ENCODE assay signal across 20 mouse cellular contexts in the genomic region with DNA sequence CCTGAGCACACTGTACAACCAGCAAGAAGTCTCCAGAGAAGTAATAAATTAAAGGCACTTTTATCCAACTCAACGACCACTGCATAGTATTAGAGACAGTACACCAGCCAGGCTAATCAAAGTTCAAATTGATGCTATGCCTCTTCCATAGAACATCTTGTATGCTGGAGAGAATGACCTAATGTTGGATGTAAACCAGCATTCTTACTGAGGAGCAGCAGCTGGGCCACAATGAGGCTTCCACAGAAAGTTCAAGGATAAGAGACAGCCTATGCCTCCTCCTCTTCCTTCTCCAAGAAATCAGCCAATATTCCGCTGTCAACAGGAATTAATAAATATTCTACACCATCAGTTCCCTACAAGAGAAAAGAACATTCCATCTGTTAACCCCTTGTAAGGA. TPM values are rescaled to one million over a fixed set of nuclear protein-coding genes. Genes with fewer than 3 reads are reported as not detected.
DNase-seq lines count a peak whose midpoint lies in the region; ATAC-seq and TF ChIP-seq lines count a peak whose summit lies in the region.
"Had no signal": no experiment of that assay in that cellular context is flagged by ENCODE, and none has a peak within 500 bp of the region (broad histone marks: within the 10 kb centered on the region; RNA-seq: fewer than 3 reads in every experiment).

No protein-coding gene starts in this region.

- H3K36me3 ChIP-seq in embryonic facial prominence, embryonic 14.5 days (ENCODE audit: control insufficient read depth, insufficient read depth, low read length): peaks cover 92% of the 10 kb centered on the region
- peaks cover 98% of the 10 kb centered on the region for H3K36me3 ChIP-seq in embryonic facial prominence, embryonic 10.5 days (replicated peaks)
- peaks cover 25% of the 10 kb centered on the region for H3K36me3 ChIP-seq in intestine, embryonic 15.5 days
- peaks cover 35% of the 10 kb centered on the region for H3K36me3 ChIP-seq in intestine, postnatal 0 days (ENCODE audit: control insufficient read depth, insufficient read depth)
- H3K36me3 ChIP-seq in intestine, embryonic 16.5 days (ENCODE audit: control insufficient read depth, insufficient read depth, low read length): peaks cover 2% of the 10 kb centered on the region; the same call in 1 of the 2 replicates

- no peaks in the 10 kb centered on the region for H3K4me1 ChIP-seq in embryonic facial prominence, embryonic 14.5 days (ENCODE audit: control insufficient read depth, insufficient read depth, low read length)
- H3K4me1 ChIP-seq in embryonic facial prominence, embryonic 10.5 days: no peaks in the 10 kb centered on the region
- H3K4me1 ChIP-seq in intestine, embryonic 15.5 days (replicated peaks): no peaks in the 10 kb centered on the region
- H3K4me1 ChIP-seq in intestine, postnatal 0 days (replicated peaks; ENCODE audit: control insufficient read depth, insufficient read depth, low read length): no peaks in the 10 kb centered on the region
- no peaks in the 10 kb centered on the region for H3K4me1 ChIP-seq in intestine, embryonic 16.5 days (ENCODE audit: control insufficient read depth, insufficient read depth, low read length)
- H3K4me1 ChIP-seq: embryonic facial prominence, embryonic 13.5 days; forebrain, embryonic 10.5 days; forebrain, embryonic 13.5 days; hindbrain, embryonic 12.5 days; hindbrain, embryonic 15.5 days had no signal

- WGBS in embryonic facial prominence, embryonic 14.5 days: 76% methylated on average over 2 of the region's 2 CpGs
- WGBS in embryonic facial prominence, embryonic 10.5 days: 93% methylated on average over 2 of the region's 2 CpGs
- WGBS in intestine, embryonic 15.5 days: 71% methylated on average over 2 of the region's 2 CpGs
- 73% methylated on average over 2 of the region's 2 CpGs for WGBS in intestine, postnatal 0 days
- WGBS in intestine, embryonic 16.5 days: 57% methylated on average over 2 of the region's 2 CpGs

- ATAC-seq in embryonic facial prominence, embryonic 14.5 days (ENCODE audit: low read depth): no peak
- peak; percentile 28; the same call in 1 of the 2 replicates for ATAC-seq in intestine, embryonic 15.5 days
- ATAC-seq in intestine, postnatal 0 days: no peak
- ATAC-seq in intestine, embryonic 16.5 days: 0 out of 2 replicates have a peak, but pooled peaks have one; percentile 13
- ATAC-seq: forebrain, embryonic 13.5 days; forebrain, embryonic 16.5 days; Patski had no signal

- no peak overlapping the region for H3K9ac ChIP-seq in embryonic facial prominence, embryonic 14.5 days (ENCODE audit: low read depth, low read length)
- H3K9ac ChIP-seq in intestine, embryonic 15.5 days: no peak overlapping the region
- H3K9ac ChIP-seq in intestine, postnatal 0 days (ENCODE audit: low read depth, low read length): no peak overlapping the region
- H3K9ac ChIP-seq in intestine, embryonic 16.5 days (ENCODE audit: low read depth, low read length): no peak overlapping the region
- H3K9ac ChIP-seq: embryonic facial prominence, embryonic 13.5 days; forebrain, embryonic 13.5 days; heart, embryonic 13.5 days; hindbrain, embryonic 12.5 days; hindbrain, embryonic 15.5 days had no signal

- peak; percentile 20 for DNase-seq in embryonic facial prominence, embryonic 14.5 days (ENCODE audit: low spot score)
- DNase-seq in embryonic facial prominence, embryonic 10.5 days (ENCODE audit: low spot score): no peak
- peak; percentile 32 for DNase-seq in kidney, postnatal 10 days
- no peak for DNase-seq in kidney, postnatal 25 days
- no peak for DNase-seq in neural tube, embryonic 10.5 days (ENCODE audit: extremely low spot score, low spot score)
- DNase-seq: adrenal gland, postnatal 14 days; cerebellum, adult 11 months; gastrocnemius, postnatal 10 days; gastrocnemius, postnatal 36 days had no signal

- TF ChIP-seq CTCF in intestine, postnatal 0 days (IDR thresholded peaks at IDR 0.05; ENCODE audit: low read depth): no peak

- H3K4me2 ChIP-seq in embryonic facial prominence, embryonic 14.5 days (ENCODE audit: low read depth, low read length): no peak overlapping the region
- H3K4me2 ChIP-seq in intestine, embryonic 15.5 days (replicated peaks): no peak overlapping the region
- no peak overlapping the region for H3K4me2 ChIP-seq in intestine, postnatal 0 days (replicated peaks; ENCODE audit: low read depth)
- H3K4me2 ChIP-seq in intestine, embryonic 16.5 days (ENCODE audit: low read depth, low read length): no peak overlapping the region
- H3K4me2 ChIP-seq: embryonic facial prominence, embryonic 13.5 days; forebrain, embryonic 13.5 days; heart, embryonic 13.5 days; hindbrain, embryonic 12.5 days; hindbrain, embryonic 15.5 days had no signal

- no peaks in the 10 kb centered on the region for H3K9me3 ChIP-seq in embryonic facial prominence, embryonic 14.5 days (ENCODE audit: control insufficient read depth, low read length)
- no peaks in the 10 kb centered on the region for H3K9me3 ChIP-seq in embryonic facial prominence, embryonic 10.5 days
- H3K9me3 ChIP-seq in intestine, embryonic 15.5 days: no peaks in the 10 kb centered on the region
- no peaks in the 10 kb centered on the region for H3K9me3 ChIP-seq in intestine, postnatal 0 days (ENCODE audit: control insufficient read depth)
- H3K9me3 ChIP-seq in intestine, embryonic 16.5 days (ENCODE audit: control insufficient read depth, low read length): no peaks in the 10 kb centered on the region
- H3K9me3 ChIP-seq: embryonic facial prominence, embryonic 13.5 days; forebrain, embryonic 10.5 days; forebrain, embryonic 13.5 days; heart, embryonic 13.5 days; hindbrain, embryonic 12.5 days; hindbrain, embryonic 15.5 days had no signal

- H3K4me3 ChIP-seq in embryonic facial prominence, embryonic 14.5 days (ENCODE audit: low read depth, low read length): no peak overlapping the region
- no peak overlapping the region for H3K4me3 ChIP-seq in embryonic facial prominence, embryonic 10.5 days
- H3K4me3 ChIP-seq in intestine, embryonic 15.5 days (replicated peaks): no peak overlapping the region
- H3K4me3 ChIP-seq in intestine, postnatal 0 days (ENCODE audit: low read depth, low read length): no peak overlapping the region
- H3K4me3 ChIP-seq in intestine, embryonic 16.5 days (ENCODE audit: low read length): no peak overlapping the region
- H3K4me3 ChIP-seq: embryonic facial prominence, embryonic 13.5 days; forebrain, embryonic 10.5 days; forebrain, embryonic 13.5 days; heart, embryonic 13.5 days; hindbrain, embryonic 12.5 days; hindbrain, embryonic 15.5 days had no signal

- no peak overlapping the region for H3K27ac ChIP-seq in embryonic facial prominence, embryonic 14.5 days (replicated peaks; ENCODE audit: low read depth, low read length)
- H3K27ac ChIP-seq in embryonic facial prominence, embryonic 10.5 days (replicated peaks): no peak overlapping the region
- H3K27ac ChIP-seq in intestine, embryonic 15.5 days: no peak overlapping the region
- H3K27ac ChIP-seq in intestine, postnatal 0 days (ENCODE audit: low read depth, low read length): no peak overlapping the region
- no peak overlapping the region for H3K27ac ChIP-seq in intestine, embryonic 16.5 days (ENCODE audit: low read length)
- H3K27ac ChIP-seq: embryonic facial prominence, embryonic 13.5 days; forebrain, embryonic 10.5 days; forebrain, embryonic 13.5 days; heart, embryonic 13.5 days; hindbrain, embryonic 12.5 days; hindbrain, embryonic 15.5 days had no signal

- no peaks in the 10 kb centered on the region for H3K27me3 ChIP-seq in embryonic facial prominence, embryonic 14.5 days (replicated peaks; ENCODE audit: control insufficient read depth, insufficient read depth, low read length)
- no peaks in the 10 kb centered on the region for H3K27me3 ChIP-seq in embryonic facial prominence, embryonic 10.5 days (replicated peaks; ENCODE audit: low read depth, poor library complexity, severe bottlenecking)
- no peaks in the 10 kb centered on the region for H3K27me3 ChIP-seq in intestine, embryonic 15.5 days (replicated peaks)
- no peaks in the 10 kb centered on the region for H3K27me3 ChIP-seq in intestine, postnatal 0 days (replicated peaks; ENCODE audit: control insufficient read depth, insufficient read depth, low read length)
- no peaks in the 10 kb centered on the region for H3K27me3 ChIP-seq in intestine, embryonic 16.5 days (replicated peaks; ENCODE audit: control insufficient read depth, insufficient read depth, low read length)
- H3K27me3 ChIP-seq: embryonic facial prominence, embryonic 13.5 days; forebrain, embryonic 13.5 days; heart, embryonic 13.5 days; hindbrain, embryonic 12.5 days; hindbrain, embryonic 15.5 days; Patski had no signal

RNA-seq across cellular contexts. Expression of a gene that starts 18.6 kb away (rescaled TPM):
- polyA plus RNA-seq in embryonic facial prominence, embryonic 14.5 days (2014; fragmentation: Nextera tagmentation; extraction: Ambion mirVana): 44.9 and 50.7 TPM in 2 replicates
- polyA plus RNA-seq in embryonic facial prominence, embryonic 10.5 days (2016; fragmentation: Nextera tagmentation; extraction: Ambion mirVana): 63.3 and 69.2 TPM in 2 replicates
- polyA plus RNA-seq in intestine, embryonic 15.5 days (2015; fragmentation: Nextera tagmentation; extraction: Ambion mirVana): 46.0 and 49.6 TPM in 2 replicates
- polyA plus RNA-seq in intestine, postnatal 0 days (2015; fragmentation: Nextera tagmentation; extraction: Ambion mirVana): 24.6 and 28.0 TPM in 2 replicates
- polyA plus RNA-seq in intestine, embryonic 16.5 days (2015; fragmentation: Nextera tagmentation; extraction: Ambion mirVana): 40.9 and 53.6 TPM in 2 replicates

RNA-seq across cellular contexts. Expression of a gene that starts 19.0 kb away (rescaled TPM):
- 36.1 and 37.3 TPM in 2 replicates for polyA plus RNA-seq in embryonic facial prominence, embryonic 14.5 days (2014; fragmentation: Nextera tagmentation; extraction: Ambion mirVana)
- 76.9 and 78.4 TPM in 2 replicates for polyA plus RNA-seq in embryonic facial prominence, embryonic 10.5 days (2016; fragmentation: Nextera tagmentation; extraction: Ambion mirVana)
- polyA plus RNA-seq in intestine, embryonic 15.5 days (2015; fragmentation: Nextera tagmentation; extraction: Ambion mirVana): 38.0 and 43.4 TPM in 2 replicates
- 24.9 TPM in 2 replicates for polyA plus RNA-seq in intestine, postnatal 0 days (2015; fragmentation: Nextera tagmentation; extraction: Ambion mirVana)
- 35.6 and 37.7 TPM in 2 replicates for polyA plus RNA-seq in intestine, embryonic 16.5 days (2015; fragmentation: Nextera tagmentation; extraction: Ambion mirVana)

RNA-seq across cellular contexts. Expression of a gene that starts 40.1 kb away (rescaled TPM):
- 157 and 196 TPM in 2 replicates for polyA plus RNA-seq in embryonic facial prominence, embryonic 14.5 days (2014; fragmentation: Nextera tagmentation; extraction: Ambion mirVana)
- polyA plus RNA-seq in embryonic facial prominence, embryonic 10.5 days (2016; fragmentation: Nextera tagmentation; extraction: Ambion mirVana): 139 and 160 TPM in 2 replicates
- 153 and 157 TPM in 2 replicates for polyA plus RNA-seq in intestine, embryonic 15.5 days (2015; fragmentation: Nextera tagmentation; extraction: Ambion mirVana)
- 95.8 and 103 TPM in 2 replicates for polyA plus RNA-seq in intestine, postnatal 0 days (2015; fragmentation: Nextera tagmentation; extraction: Ambion mirVana)
- polyA plus RNA-seq in intestine, embryonic 16.5 days (2015; fragmentation: Nextera tagmentation; extraction: Ambion mirVana): 131 and 137 TPM in 2 replicates

RNA-seq across cellular contexts. Expression of a gene that starts 41.0 kb away (rescaled TPM):
- polyA plus RNA-seq in embryonic facial prominence, embryonic 14.5 days (2014; fragmentation: Nextera tagmentation; extraction: Ambion mirVana): 31.6 and 32.5 TPM in 2 replicates
- polyA plus RNA-seq in embryonic facial prominence, embryonic 10.5 days (2016; fragmentation: Nextera tagmentation; extraction: Ambion mirVana): 52.3 and 54.8 TPM in 2 replicates
- polyA plus RNA-seq in intestine, embryonic 15.5 days (2015; fragmentation: Nextera tagmentation; extraction: Ambion mirVana): 20.1 and 22.0 TPM in 2 replicates
- 8.1 and 9.3 TPM in 2 replicates for polyA plus RNA-seq in intestine, postnatal 0 days (2015; fragmentation: Nextera tagmentation; extraction: Ambion mirVana)
- polyA plus RNA-seq in intestine, embryonic 16.5 days (2015; fragmentation: Nextera tagmentation; extraction: Ambion mirVana): 14.6 and 20.3 TPM in 2 replicates

Comparison
In these comparisons a context has a peak if more than half of its experiments do, and no peak if none do; other contexts are left out.
1. ATAC-seq: peak in intestine, embryonic 15.5 days (single experiment) and intestine, embryonic 16.5 days (single experiment); none in embryonic facial prominence, embryonic 14.5 days (single experiment) and intestine, postnatal 0 days (single experiment).
2. DNase-seq: peak in embryonic facial prominence, embryonic 14.5 days (single experiment) and kidney, postnatal 10 days (single experiment); none in embryonic facial prominence, embryonic 10.5 days (single experiment), kidney, postnatal 25 days (0 of 2) and neural tube, embryonic 10.5 days (single experiment).